ENCODE assay signal across 10 mouse cellular contexts in genomic region chr5:63648187-63648586, GRCm38 (mm10). TPM values are rescaled to one million over a fixed set of nuclear protein-coding genes. Genes with fewer than 3 reads are reported as not detected.
DNase-seq lines count a peak whose midpoint lies in the region; ATAC-seq and TF ChIP-seq lines count a peak whose summit lies in the region.
"Had no signal": no experiment of that assay in that cellular context is flagged by ENCODE, and none has a peak within 500 bp of the region (broad histone marks: within the 10 kb centered on the region; RNA-seq: fewer than 3 reads in every experiment).

No protein-coding gene starts in this region.

- TF ChIP-seq CTCF in CH12.LX (conservative IDR thresholded peaks at IDR 0.05 in 1 of 2, IDR thresholded peaks at IDR 0.05 in 1 of 2; ENCODE audit: low read depth in 2 of 2, low read length in 2 of 2): no peak

- dilution Hi-C loops in CH12.LX (cut with MboI; ENCODE audit: extremely low pct_ligation_motif_present, extremely low pct_unique_long_range_greater_than_20kb, low sequenced_read_pairs): no loop called here

- intact Hi-C loops in left cerebral cortex, postnatal 4 days (cut with DNase I): loop anchor here (5.0 to 10.0 kb wide), 2 partner anchors 143 to 751 kb away; no protein-coding TSS in a partner anchor

- no peak overlapping the region for H3K4me2 ChIP-seq in forebrain, embryonic 15.5 days (replicated peaks)
- no peak overlapping the region for H3K4me2 ChIP-seq in forebrain, embryonic 11.5 days (ENCODE audit: low read depth, low read length, severe bottlenecking)
- no peak overlapping the region for H3K4me2 ChIP-seq in CH12.LX (ENCODE audit: insufficient read depth, low read depth, poor library complexity, severe bottlenecking)
- no peak overlapping the region for H3K4me2 ChIP-seq in liver, embryonic 12.5 days
- no peak overlapping the region for H3K4me2 ChIP-seq in liver, embryonic 11.5 days

- no peaks in the 10 kb centered on the region for H3K36me3 ChIP-seq in forebrain, embryonic 15.5 days
- H3K36me3 ChIP-seq in forebrain, embryonic 11.5 days (ENCODE audit: control insufficient read depth, insufficient read depth, low read length): no peaks in the 10 kb centered on the region
- no peaks in the 10 kb centered on the region for H3K36me3 ChIP-seq in CH12.LX (replicated peaks in 1 of 2; ENCODE audit: control insufficient read depth in 1 of 2, insufficient read depth in 1 of 2, low read length in 1 of 2)
- no peaks in the 10 kb centered on the region for H3K36me3 ChIP-seq in liver, embryonic 12.5 days
- no peaks in the 10 kb centered on the region for H3K36me3 ChIP-seq in liver, embryonic 11.5 days (ENCODE audit: control insufficient read depth, insufficient read depth, low read length)

- H3K79me2 ChIP-seq in CH12.LX (replicated peaks; ENCODE audit: control insufficient read depth, extremely low read depth, insufficient read depth, poor library complexity, severe bottlenecking): no peaks in the 10 kb centered on the region

- DNase-seq in forebrain, embryonic 11.5 days (ENCODE audit: low spot score): no peak
- peak; percentile 1 for DNase-seq in CH12.LX (ENCODE audit: extremely low read depth)
- peak; percentile 11 for DNase-seq in left cerebral cortex, postnatal 4 days
- no peak for DNase-seq in liver, embryonic 11.5 days (ENCODE audit: low spot score)
- DNase-seq: heart, postnatal 10 days; liver had no signal

- TF ChIP-seq RAD21 in CH12.LX (IDR thresholded peaks at IDR 0.05; ENCODE audit: low read depth, low read length): peak; percentile 24

- WGBS in forebrain, embryonic 15.5 days: 38% methylated on average over 2 of the region's 2 CpGs
- 30% methylated on average over 2 of the region's 2 CpGs for WGBS in forebrain, embryonic 11.5 days
- 15% methylated on average over 2 of the region's 2 CpGs for WGBS in liver, embryonic 12.5 days (ENCODE audit: insufficient replicate concordance)
- 20% methylated on average over 2 of the region's 2 CpGs for WGBS in liver, embryonic 11.5 days

- no peak overlapping the region for H3K9ac ChIP-seq in forebrain, embryonic 15.5 days (replicated peaks)
- H3K9ac ChIP-seq in forebrain, embryonic 11.5 days (ENCODE audit: low read length): no peak overlapping the region
- no peak overlapping the region for H3K9ac ChIP-seq in CH12.LX (ENCODE audit: insufficient read depth, low read depth)
- H3K9ac ChIP-seq in liver, embryonic 12.5 days: no peak overlapping the region
- H3K9ac ChIP-seq in liver, embryonic 11.5 days (ENCODE audit: low read depth, low read length): no peak overlapping the region

- in situ Hi-C loops in CH12.LX (cut with MboI; ENCODE audit: low pct_ligation_motif_present, low pct_unique_long_range_greater_than_20kb, low sequenced_read_pairs): no loop called here

- no peak overlapping the region for H3K4me3 ChIP-seq in forebrain, embryonic 15.5 days
- no peak overlapping the region for H3K4me3 ChIP-seq in forebrain, embryonic 11.5 days (ENCODE audit: low read depth, low read length)
- no peak overlapping the region for H3K4me3 ChIP-seq in CH12.LX (replicated peaks in 1 of 3; ENCODE audit: low read depth in 2 of 3, low read length in 2 of 3, poor library complexity in 1 of 3)
- no peak overlapping the region for H3K4me3 ChIP-seq in liver, embryonic 12.5 days
- no peak overlapping the region for H3K4me3 ChIP-seq in liver, embryonic 11.5 days (ENCODE audit: low read depth, low read length)

- peaks cover 11% of the 10 kb centered on the region for H3K4me1 ChIP-seq in forebrain, embryonic 15.5 days
- peaks cover 3% of the 10 kb centered on the region; the same call in 1 of the 2 replicates for H3K4me1 ChIP-seq in forebrain, embryonic 11.5 days (replicated peaks; ENCODE audit: control insufficient read depth, insufficient read depth, low read length)
- no peaks in the 10 kb centered on the region for H3K4me1 ChIP-seq in CH12.LX (ENCODE audit: control insufficient read depth in 1 of 2, insufficient read depth in 2 of 2)
- no peaks in the 10 kb centered on the region for H3K4me1 ChIP-seq in liver, embryonic 12.5 days
- H3K4me1 ChIP-seq in liver, embryonic 11.5 days (replicated peaks; ENCODE audit: control insufficient read depth, insufficient read depth, low read length): no peaks in the 10 kb centered on the region

- no peak overlapping the region for H3K27ac ChIP-seq in forebrain, embryonic 15.5 days (replicated peaks)
- no peak overlapping the region for H3K27ac ChIP-seq in forebrain, embryonic 11.5 days (ENCODE audit: low read depth, low read length)
- H3K27ac ChIP-seq in CH12.LX (ENCODE audit: insufficient read depth, low read depth): no peak overlapping the region
- no peak overlapping the region for H3K27ac ChIP-seq in liver, embryonic 12.5 days
- H3K27ac ChIP-seq in liver, embryonic 11.5 days (ENCODE audit: low read depth, low read length): no peak overlapping the region

- TF ChIP-seq POLR2A in CH12.LX (IDR thresholded peaks at IDR 0.05; ENCODE audit: low read depth, low read length): no peak

- H3K9me3 ChIP-seq in forebrain, embryonic 15.5 days: no peaks in the 10 kb centered on the region
- no peaks in the 10 kb centered on the region for H3K9me3 ChIP-seq in forebrain, embryonic 11.5 days (ENCODE audit: control insufficient read depth, low read length)
- peaks cover 8% of the 10 kb centered on the region for H3K9me3 ChIP-seq in CH12.LX (replicated peaks; ENCODE audit: low read length)
- no peaks in the 10 kb centered on the region for H3K9me3 ChIP-seq in liver, embryonic 12.5 days (replicated peaks)
- no peaks in the 10 kb centered on the region for H3K9me3 ChIP-seq in liver, embryonic 11.5 days (ENCODE audit: control insufficient read depth, low read length)

- H3K27me3 ChIP-seq in forebrain, embryonic 15.5 days: peaks cover 18% of the 10 kb centered on the region
- H3K27me3 ChIP-seq in forebrain, embryonic 11.5 days (ENCODE audit: control insufficient read depth, insufficient read depth, low read length): peaks cover 17% of the 10 kb centered on the region
- no peaks in the 10 kb centered on the region for H3K27me3 ChIP-seq in CH12.LX (replicated peaks)
- H3K27me3 ChIP-seq in liver, embryonic 12.5 days (replicated peaks): peaks cover 47% of the 10 kb centered on the region
- H3K27me3 ChIP-seq in liver, embryonic 11.5 days (replicated peaks; ENCODE audit: control insufficient read depth, insufficient read depth, low read length): peaks cover 39% of the 10 kb centered on the region

- no peak for TF ChIP-seq EP300 in CH12.LX (IDR thresholded peaks at IDR 0.05; ENCODE audit: low read length)

- peak; percentile 57; the same call in 1 of the 2 replicates for ATAC-seq in forebrain, embryonic 15.5 days (replicated peaks)
- ATAC-seq in forebrain, embryonic 11.5 days (replicated peaks; ENCODE audit: low FRiP score): no peak
- peak; percentile 74 for ATAC-seq in frontal cortex, adult (ENCODE audit: low TSS enrichment)
- no peak for ATAC-seq in megakaryocyte-erythroid progenitor cell, adult 5-6 weeks (replicated peaks; ENCODE audit: low FRiP score, low TSS enrichment, poor library complexity, severe bottlenecking)
- no peak for ATAC-seq in liver, embryonic 12.5 days
- ATAC-seq in liver, embryonic 11.5 days (replicated peaks; ENCODE audit: low FRiP score): no peak

TF ChIP-seq in CH12.LX, 34 proteins besides CTCF, POLR2A, EP300 and RAD21:
- TF ChIP-seq MXI1 (IDR thresholded peaks at IDR 0.05; ENCODE audit: low read depth, low read length): no peak
- peak; percentile 17; the same call in 1 of the 2 replicates for TF ChIP-seq SMC3 (IDR thresholded peaks at IDR 0.05; ENCODE audit: low read depth, low read length)

RNA-seq across cellular contexts. Expression of gene Nwd2, which starts 0.7 kb away (rescaled TPM):
- polyA plus RNA-seq in forebrain, embryonic 15.5 days (2015; fragmentation: Nextera tagmentation; extraction: Ambion mirVana): 4.1 and 4.8 TPM in 2 replicates
- 0.21 and 0.25 TPM in 2 replicates for polyA plus RNA-seq in forebrain, embryonic 11.5 days (2014; fragmentation: Nextera tagmentation; extraction: Ambion mirVana)
- total RNA-seq in CH12.LX (2012; rRNA removed) (not detected in 2 replicates), CH12.LX (2014; rRNA removed) (not detected in 2 replicates)
- not detected in 2 replicates for polyA plus RNA-seq in CH12.LX (2012; ENCODE audit: insufficient read length, low read depth)
- total RNA-seq in left cerebral cortex, postnatal 4 days (2021): 10 to 100 TPM; 71.1 to 80.2 TPM
- total RNA-seq in megakaryocyte-erythroid progenitor cell, adult 5-6 weeks (2014; fragmentation: Nextera tagmentation): not detected in 2 replicates
- not detected in 2 replicates for total RNA-seq in megakaryocyte-erythroid progenitor cell, adult 5-6 weeks (2017)
- not detected in 2 replicates for polyA plus RNA-seq in liver, embryonic 12.5 days (2016; fragmentation: Nextera tagmentation; extraction: Ambion mirVana)
- polyA plus RNA-seq in liver, embryonic 11.5 days (2014; fragmentation: Nextera tagmentation; extraction: Ambion mirVana): 0.34 and 0.70 TPM in 2 replicates
- total RNA-seq: heart, postnatal 10 days had no signal

Comparison
In these comparisons a context has a peak if more than half of its experiments do, and no peak if none do; other contexts are left out.
1. ATAC-seq: peak in forebrain, embryonic 15.5 days (single experiment) and frontal cortex, adult (single experiment); none in forebrain, embryonic 11.5 days (single experiment), megakaryocyte-erythroid progenitor cell, adult 5-6 weeks (single experiment), liver, embryonic 12.5 days (single experiment) and liver, embryonic 11.5 days (single experiment).
2. DNase-seq: peak in CH12.LX (single experiment) and left cerebral cortex, postnatal 4 days (single experiment); none in forebrain, embryonic 11.5 days (single experiment) and liver, embryonic 11.5 days (single experiment).